Mouse (Mus musculus): Measurements from ENCODE around the gene Myo1b.

The Myo1b gene

DNA sequence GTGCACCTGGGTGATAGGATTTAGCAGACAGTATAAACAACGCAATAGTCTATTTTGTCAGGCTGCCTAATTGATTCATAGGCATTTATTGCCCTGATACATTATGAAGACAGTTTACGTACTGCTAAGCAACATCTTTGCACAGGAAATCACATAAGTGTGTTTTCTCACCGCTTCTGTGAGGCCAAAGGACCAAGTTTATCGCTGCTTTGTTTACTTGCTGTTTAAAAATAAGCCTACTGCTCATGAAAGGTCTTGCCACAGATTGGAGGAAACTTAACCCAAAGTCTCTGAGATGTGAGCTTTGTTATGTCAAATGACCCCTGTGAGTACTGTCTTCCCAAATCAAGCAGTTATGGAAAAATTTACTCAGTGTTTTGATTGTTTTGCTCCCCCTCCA is 187.1 kb downstream of the Myo1b start:
- DNase-seq (ENCODE audit: low spot score in 2 of 2) = no peak

GRCm38 (mm10) chr1:51719897-51720673 is 195.8 kb downstream of the Myo1b start:
- DNase-seq (ENCODE audit: low spot score in 2 of 2) = no peak

- no peak for DNase-seq (ENCODE audit: low spot score in 2 of 2)
These were observed 205.0 kb downstream of the Myo1b start for GRCm38 (mm10) chr1:51710831-51711230.

- DNase-seq (ENCODE audit: low spot score in 2 of 2) = no peak
These were observed 209.8 kb downstream of the Myo1b start for GRCm38 (mm10) chr1:51706106-51706505.

- DNase-seq (ENCODE audit: low spot score in 2 of 2) = no peak
These were observed 211.3 kb downstream of the Myo1b start for GRCm38 (mm10) chr1:51704610-51705009.
